Mouse (Mus musculus): ENCODE results near the gene Slc9a9. TPM values are rescaled to one million over a fixed set of nuclear protein-coding genes. Genes with fewer than 3 reads are reported as not detected.
A peak's percentile ranks its signal among the peaks of the same experiment; 100 is the strongest.

Gene Slc9a9
- polyA plus RNA-seq, 1 experiment from 2014 or later, result 4.0 TPM

- no peak overlapping the region for H3K4me2 ChIP-seq
- no peak overlapping the region for H3K27ac ChIP-seq (ENCODE audit: poor library complexity, severe bottlenecking)
- H3K27me3 ChIP-seq (replicated peaks), result no peaks in the 10 kb centered on the region
- H3K4me3 ChIP-seq, result no peak overlapping the region
- 59% methylated on average over 12 of the region's 12 CpGs for WGBS
- H3K9ac ChIP-seq, result no peak overlapping the region
- ATAC-seq (ENCODE audit: insufficient number of reproducible peaks, low FRiP score), result no peak
- no peaks in the 10 kb centered on the region for H3K36me3 ChIP-seq
- no peaks in the 10 kb centered on the region for H3K4me1 ChIP-seq (replicated peaks)
- no peaks in the 10 kb centered on the region for H3K9me3 ChIP-seq (replicated peaks)
Observed at GRCm38 (mm10) chr9:95113157-95114135, 443.7 kb downstream of the Slc9a9 start.

- Histone ChIP-seq H3K4me3 (no peak overlapping the region), H3K27me3 (replicated peaks) (no peaks in the 10 kb centered on the region), H3K4me1 (replicated peaks) (peaks cover 20% of the 10 kb centered on the region), H3K9ac (no peak overlapping the region), H3K9me3 (replicated peaks) (no peaks in the 10 kb centered on the region), H3K36me3 (no peaks in the 10 kb centered on the region), H3K27ac (ENCODE audit: poor library complexity, severe bottlenecking) (no peak overlapping the region; the same call in 1 of the 2 replicates), H3K4me2 (0 out of 2 replicates have a peak overlapping the region, but pooled peaks have one; percentile 38)
- WGBS, result 33% methylated on average over 4 of the region's 4 CpGs
- ATAC-seq (ENCODE audit: insufficient number of reproducible peaks, low FRiP score), result no peak
Observed at GRCm38 (mm10) chr9:95120062-95120461, 450.4 kb downstream of the Slc9a9 start.

- Histone ChIP-seq H3K4me3 (no peak overlapping the region), H3K9ac (no peak overlapping the region), H3K4me2 (peak overlapping the region; percentile 38), H3K4me1 (replicated peaks) (peaks cover 25% of the 10 kb centered on the region), H3K36me3 (no peaks in the 10 kb centered on the region), H3K27me3 (replicated peaks) (no peaks in the 10 kb centered on the region), H3K27ac (ENCODE audit: poor library complexity, severe bottlenecking) (0 out of 2 replicates have a peak overlapping the region, but pooled peaks have one; percentile 36), H3K9me3 (replicated peaks) (no peaks in the 10 kb centered on the region)
- 15% methylated on average over 11 of the region's 11 CpGs for WGBS
- ATAC-seq (ENCODE audit: insufficient number of reproducible peaks, low FRiP score), result peak; percentile 83
Observed at GRCm38 (mm10) chr9:95121151-95121835, 451.6 kb downstream of the Slc9a9 start.

GRCm38 (mm10) chr9:95125683-95126082 is 456.0 kb downstream of the Slc9a9 start:
- H3K27ac ChIP-seq (ENCODE audit: poor library complexity, severe bottlenecking), result no peak overlapping the region
- no peak overlapping the region for H3K9ac ChIP-seq
- no peak for ATAC-seq (ENCODE audit: insufficient number of reproducible peaks, low FRiP score)
- WGBS, result 88% methylated on average over 1 of the region's 1 CpGs
- no peaks in the 10 kb centered on the region for H3K36me3 ChIP-seq
- no peaks in the 10 kb centered on the region for H3K27me3 ChIP-seq (replicated peaks)
- no peak overlapping the region for H3K4me3 ChIP-seq
- no peaks in the 10 kb centered on the region for H3K9me3 ChIP-seq (replicated peaks)
- H3K4me1 ChIP-seq (replicated peaks), result peaks cover 17% of the 10 kb centered on the region
- no peak overlapping the region for H3K4me2 ChIP-seq

GRCm38 (mm10) chr9:95127774-95128173 is 458.1 kb downstream of the Slc9a9 start:
- Histone ChIP-seq H3K36me3 (no peaks in the 10 kb centered on the region), H3K27ac (ENCODE audit: poor library complexity, severe bottlenecking) (no peak overlapping the region), H3K9ac (no peak overlapping the region), H3K4me1 (replicated peaks) (peaks cover 6% of the 10 kb centered on the region; the same call in 1 of the 2 replicates), H3K9me3 (replicated peaks) (no peaks in the 10 kb centered on the region), H3K27me3 (replicated peaks) (no peaks in the 10 kb centered on the region), H3K4me2 (no peak overlapping the region), H3K4me3 (no peak overlapping the region)
- ATAC-seq (ENCODE audit: insufficient number of reproducible peaks, low FRiP score), result no peak
- 73% methylated on average over 2 of the region's 2 CpGs for WGBS

GRCm38 (mm10) chr9:95149206-95149729 is 479.6 kb downstream of the Slc9a9 start:
- Histone ChIP-seq H3K4me1 (replicated peaks) (0 out of 2 replicates have a peak, but pooled peaks cover 7% of the 10 kb centered on the region), H3K4me3 (no peak overlapping the region), H3K9ac (no peak overlapping the region), H3K27ac (ENCODE audit: poor library complexity, severe bottlenecking) (no peak overlapping the region), H3K9me3 (replicated peaks) (no peaks in the 10 kb centered on the region), H3K4me2 (no peak overlapping the region), H3K27me3 (replicated peaks) (no peaks in the 10 kb centered on the region), H3K36me3 (no peaks in the 10 kb centered on the region)
- ATAC-seq (ENCODE audit: insufficient number of reproducible peaks, low FRiP score), result no peak
- WGBS, result 71% methylated on average over 10 of the region's 10 CpGs

GRCm38 (mm10) chr9:95150096-95150495 is 480.4 kb downstream of the Slc9a9 start:
- Histone ChIP-seq H3K36me3 (no peaks in the 10 kb centered on the region), H3K9me3 (replicated peaks) (no peaks in the 10 kb centered on the region), H3K27me3 (replicated peaks) (no peaks in the 10 kb centered on the region), H3K4me2 (no peak overlapping the region), H3K9ac (no peak overlapping the region), H3K27ac (ENCODE audit: poor library complexity, severe bottlenecking) (no peak overlapping the region), H3K4me1 (replicated peaks) (0 out of 2 replicates have a peak, but pooled peaks cover 7% of the 10 kb centered on the region), H3K4me3 (no peak overlapping the region)
- 34% methylated on average over 3 of the region's 3 CpGs for WGBS
- no peak for ATAC-seq (ENCODE audit: insufficient number of reproducible peaks, low FRiP score)

- Histone ChIP-seq H3K4me3 (no peak overlapping the region), H3K9ac (no peak overlapping the region), H3K36me3 (no peaks in the 10 kb centered on the region), H3K4me1 (replicated peaks) (0 out of 2 replicates have a peak, but pooled peaks cover 7% of the 10 kb centered on the region), H3K27me3 (replicated peaks) (no peaks in the 10 kb centered on the region), H3K9me3 (replicated peaks) (no peaks in the 10 kb centered on the region), H3K27ac (ENCODE audit: poor library complexity, severe bottlenecking) (no peak overlapping the region), H3K4me2 (no peak overlapping the region)
- WGBS, result 55% methylated on average over 3 of the region's 3 CpGs
- ATAC-seq (ENCODE audit: insufficient number of reproducible peaks, low FRiP score), result no peak
Observed at GRCm38 (mm10) chr9:95150597-95150996, 480.9 kb downstream of the Slc9a9 start.

- Histone ChIP-seq H3K9ac (no peak overlapping the region), H3K9me3 (replicated peaks) (no peaks in the 10 kb centered on the region), H3K4me3 (no peak overlapping the region), H3K27ac (ENCODE audit: poor library complexity, severe bottlenecking) (no peak overlapping the region), H3K4me1 (replicated peaks) (0 out of 2 replicates have a peak, but pooled peaks cover 7% of the 10 kb centered on the region), H3K4me2 (no peak overlapping the region), H3K27me3 (replicated peaks) (no peaks in the 10 kb centered on the region), H3K36me3 (no peaks in the 10 kb centered on the region)
- no peak for ATAC-seq (ENCODE audit: insufficient number of reproducible peaks, low FRiP score)
- WGBS, result 61% methylated on average over 4 of the region's 4 CpGs
Observed at GRCm38 (mm10) chr9:95150998-95151397, 481.3 kb downstream of the Slc9a9 start.

GRCm38 (mm10) chr9:95151746-95152145 is 482.0 kb downstream of the Slc9a9 start:
- no peak overlapping the region for H3K4me2 ChIP-seq
- H3K9ac ChIP-seq, result no peak overlapping the region
- ATAC-seq (ENCODE audit: insufficient number of reproducible peaks, low FRiP score), result no peak
- no peaks in the 10 kb centered on the region for H3K36me3 ChIP-seq
- no peaks in the 10 kb centered on the region for H3K27me3 ChIP-seq (replicated peaks)
- H3K27ac ChIP-seq (ENCODE audit: poor library complexity, severe bottlenecking), result no peak overlapping the region
- no peak overlapping the region for H3K4me3 ChIP-seq
- H3K9me3 ChIP-seq (replicated peaks), result no peaks in the 10 kb centered on the region
- 0 out of 2 replicates have a peak, but pooled peaks cover 7% of the 10 kb centered on the region for H3K4me1 ChIP-seq (replicated peaks)
- 62% methylated on average over 4 of the region's 4 CpGs for WGBS

GRCm38 (mm10) chr9:95153966-95154365 is 484.3 kb downstream of the Slc9a9 start:
- Histone ChIP-seq H3K4me2 (no peak overlapping the region), H3K9me3 (replicated peaks) (no peaks in the 10 kb centered on the region), H3K4me3 (no peak overlapping the region), H3K27ac (ENCODE audit: poor library complexity, severe bottlenecking) (no peak overlapping the region), H3K36me3 (no peaks in the 10 kb centered on the region), H3K4me1 (replicated peaks) (0 out of 2 replicates have a peak, but pooled peaks cover 7% of the 10 kb centered on the region), H3K27me3 (replicated peaks) (no peaks in the 10 kb centered on the region), H3K9ac (no peak overlapping the region)
- no peak for ATAC-seq (ENCODE audit: insufficient number of reproducible peaks, low FRiP score)
- 72% methylated on average over 6 of the region's 6 CpGs for WGBS

Measured in heart, embryonic 12.5 days (tissue).